Comparison of ENCODE assay signal across 8 mouse cellular contexts in the genomic region with DNA sequence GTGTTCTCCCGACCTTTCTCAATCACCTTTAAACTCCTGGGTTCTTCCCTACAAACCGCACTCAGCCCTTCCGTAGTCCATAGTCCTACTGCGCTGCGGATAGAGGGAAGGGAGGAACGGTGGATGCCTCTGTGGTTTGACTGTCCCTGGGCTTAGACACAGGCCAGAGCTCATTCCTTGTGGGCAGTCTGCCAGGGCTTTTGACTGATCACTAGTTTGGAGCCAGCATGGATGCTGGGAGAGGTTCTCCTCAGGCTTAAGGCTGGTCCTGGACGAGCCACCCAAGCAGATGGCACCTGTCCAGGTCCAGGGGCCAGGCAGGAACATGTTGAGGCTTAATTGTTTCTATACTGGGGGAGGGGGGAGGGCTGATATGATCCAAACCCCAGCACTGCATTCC.
DNase-seq lines count a peak whose midpoint lies in the region; ATAC-seq and TF ChIP-seq lines count a peak whose summit lies in the region.
"Had no signal": no experiment of that assay in that cellular context is flagged by ENCODE, and none has a peak within 500 bp of the region (broad histone marks: within the 10 kb centered on the region; RNA-seq: fewer than 3 reads in every experiment).

No protein-coding gene starts in this region.

- TF ChIP-seq EP300 in heart, postnatal 0 days (IDR thresholded peaks at IDR 0.05; ENCODE audit: low read depth), result no peak

- H3K27me3 ChIP-seq in kidney, embryonic 16.5 days (ENCODE audit: insufficient read depth, low read length), result no peaks in the 10 kb centered on the region
- no peaks in the 10 kb centered on the region for H3K27me3 ChIP-seq in heart, postnatal 0 days (ENCODE audit: control insufficient read depth, insufficient read depth, low read length)

- H3K4me2 ChIP-seq in kidney, embryonic 16.5 days (replicated peaks; ENCODE audit: low read depth, low read length), result no peak overlapping the region
- H3K4me2 ChIP-seq in heart, postnatal 0 days (ENCODE audit: low read depth, low read length), result no peak overlapping the region

- no peak overlapping the region for H3K9ac ChIP-seq in kidney, embryonic 16.5 days (replicated peaks; ENCODE audit: low read length)
- H3K9ac ChIP-seq in heart, postnatal 0 days (replicated peaks; ENCODE audit: low read depth, low read length), result no peak overlapping the region

- no peak overlapping the region for H3K27ac ChIP-seq in kidney, embryonic 16.5 days (ENCODE audit: low read length)
- no peak overlapping the region for H3K27ac ChIP-seq in heart, postnatal 0 days (ENCODE audit: low read depth)

- peaks cover 37% of the 10 kb centered on the region for H3K4me1 ChIP-seq in kidney, embryonic 16.5 days (ENCODE audit: insufficient read depth, low read length)
- peaks cover 22% of the 10 kb centered on the region for H3K4me1 ChIP-seq in heart, postnatal 0 days (ENCODE audit: control insufficient read depth, insufficient read depth)

- 66% methylated on average over 7 of the region's 7 CpGs for WGBS in kidney, embryonic 16.5 days
- 29% methylated on average over 7 of the region's 7 CpGs for WGBS in heart, postnatal 0 days

- H3K9me3 ChIP-seq in kidney, embryonic 16.5 days (ENCODE audit: low read length), result no peaks in the 10 kb centered on the region
- H3K9me3 ChIP-seq in heart, postnatal 0 days (replicated peaks; ENCODE audit: control insufficient read depth, low read length), result no peaks in the 10 kb centered on the region
- H3K9me3 ChIP-seq: G1E had no signal

- no peak for TF ChIP-seq CTCF in heart, postnatal 0 days (IDR thresholded peaks at IDR 0.05; ENCODE audit: low read depth)

- peak; percentile 75 for DNase-seq in kidney, postnatal 10 days
- peak; percentile 75 for DNase-seq in MN1 (ENCODE audit: low spot score)
- DNase-seq in cerebellum, adult 11-12 months, result peak; percentile 83
- DNase-seq in heart, postnatal 0 days (ENCODE audit: low spot score), result peak; percentile 58
- no peak for DNase-seq in layer of hippocampus, postnatal 36 days

- H3K36me3 ChIP-seq in kidney, embryonic 16.5 days (ENCODE audit: insufficient read depth, low read length), result no peaks in the 10 kb centered on the region
- peaks cover 3% of the 10 kb centered on the region; the same call in 1 of the 2 replicates for H3K36me3 ChIP-seq in heart, postnatal 0 days (replicated peaks; ENCODE audit: control insufficient read depth, insufficient read depth, low read length)
- H3K36me3 ChIP-seq: G1E had no signal

- no peak for ATAC-seq in kidney, embryonic 16.5 days (ENCODE audit: low FRiP score, low TSS enrichment)
- no peak for ATAC-seq in heart, postnatal 0 days (ENCODE audit: insufficient read depth, low read depth)
- ATAC-seq in megakaryocyte progenitor cell, adult 5-6 weeks (replicated peaks; ENCODE audit: poor library complexity), result no peak

- H3K4me3 ChIP-seq in kidney, embryonic 16.5 days (ENCODE audit: low read length), result no peak overlapping the region
- H3K4me3 ChIP-seq in heart, postnatal 0 days (ENCODE audit: low read depth, low read length), result no peak overlapping the region

Comparison
In these comparisons a context has a peak if more than half of its experiments do, and no peak if none do; other contexts are left out.
1. DNase-seq: peak in kidney, postnatal 10 days (single experiment), MN1 (single experiment), cerebellum, adult 11-12 months (single experiment) and heart, postnatal 0 days (single experiment); none in layer of hippocampus, postnatal 36 days (0 of 2).